In genomic region chr11:31871135-31871541, GRCm38 (mm10) we compare ENCODE assay signal across 8 mouse cellular contexts. TPM values are rescaled to one million over a fixed set of nuclear protein-coding genes. Genes with fewer than 3 reads are reported as not detected.
DNase-seq lines count a peak whose midpoint lies in the region; ATAC-seq and TF ChIP-seq lines count a peak whose summit lies in the region.

No protein-coding gene starts in this region.

- DNase-seq in CD8-positive naive resting alpha-beta T cell, adult 2 months (ENCODE audit: low read depth in 2 of 2, low spot score in 2 of 2) = peak; percentile 11 to 12
- DNase-seq in kidney, postnatal 14 days = peak; percentile 57
- DNase-seq in thymus, postnatal 25 days = peak; percentile 45

- H3K27ac ChIP-seq in bone marrow, adult 2 months (ENCODE audit: control insufficient read depth, insufficient read depth, low read depth, low read length, poor library complexity) = peak overlapping the region; percentile 76
- peak overlapping the region; percentile 54 to 92 for H3K27ac ChIP-seq in heart, embryonic 14.5 days (replicated peaks in 1 of 2; ENCODE audit: control insufficient read depth in 1 of 2, insufficient read depth in 1 of 2, low read depth in 2 of 2, low read length in 2 of 2)
- H3K27ac ChIP-seq in liver, embryonic 16.5 days (ENCODE audit: low read length) = peak overlapping the region; percentile 95
- H3K27ac ChIP-seq in olfactory bulb, adult 2 months (ENCODE audit: insufficient read depth, low read depth, low read length) = peak overlapping the region; percentile 93

- 2% methylated on average over 20 of the region's 21 CpGs for WGBS in bone marrow, adult 2 months
- 0% methylated on average over 21 of the region's 21 CpGs for WGBS in heart, embryonic 14.5 days
- under 1% methylated on average over 21 of the region's 21 CpGs for WGBS in liver, embryonic 16.5 days (ENCODE audit: insufficient replicate concordance)
- under 1% methylated on average over 21 of the region's 21 CpGs for WGBS in olfactory bulb, adult 2 months

- H3K4me2 ChIP-seq in heart, embryonic 14.5 days (ENCODE audit: low read length) = peak overlapping the region; percentile 82
- H3K4me2 ChIP-seq in liver, embryonic 16.5 days (ENCODE audit: low read depth, low read length) = peak overlapping the region; percentile 48

- H3K9ac ChIP-seq in heart, embryonic 14.5 days (ENCODE audit: low read length) = peak overlapping the region; percentile 90
- H3K9ac ChIP-seq in liver, embryonic 16.5 days (ENCODE audit: low read depth, low read length) = peak overlapping the region; percentile 99

- TF ChIP-seq POLR2A in bone marrow, adult 2 months (IDR thresholded peaks at IDR 0.05; ENCODE audit: borderline replicate concordance, control insufficient read depth, low read depth, low read length) = no peak
- no peak for TF ChIP-seq POLR2A in olfactory bulb, adult 2 months (IDR thresholded peaks at IDR 0.05; ENCODE audit: insufficient read depth, low read depth, low read length)

- no peaks in the 10 kb centered on the region for H3K9me3 ChIP-seq in heart, embryonic 14.5 days (ENCODE audit: control insufficient read depth, low read length)
- no peaks in the 10 kb centered on the region for H3K9me3 ChIP-seq in liver, embryonic 16.5 days (replicated peaks; ENCODE audit: control insufficient read depth, low read length)

- no peaks in the 10 kb centered on the region for H3K27me3 ChIP-seq in heart, embryonic 14.5 days (ENCODE audit: control insufficient read depth, insufficient read depth, low read length)
- H3K27me3 ChIP-seq in liver, embryonic 16.5 days (ENCODE audit: control insufficient read depth, insufficient read depth, low read depth, low read length) = no peaks in the 10 kb centered on the region

- no peaks in the 10 kb centered on the region; the same call in 1 of the 2 replicates for H3K4me1 ChIP-seq in bone marrow, adult 2 months (ENCODE audit: control insufficient read depth, insufficient read depth, low read length)
- peaks cover 0 to 12% of the 10 kb centered on the region in 2 experiments; a peak in 2 of 4 replicates for H3K4me1 ChIP-seq in heart, embryonic 14.5 days (ENCODE audit: control insufficient read depth in 2 of 2, insufficient read depth in 2 of 2, low read length in 2 of 2)
- H3K4me1 ChIP-seq in liver, embryonic 16.5 days (ENCODE audit: control insufficient read depth, low read depth, low read length) = peaks cover 14% of the 10 kb centered on the region
- H3K4me1 ChIP-seq in olfactory bulb, adult 2 months (ENCODE audit: control insufficient read depth, insufficient read depth, low read length) = no peaks in the 10 kb centered on the region

- no peaks in the 10 kb centered on the region; the same call in 1 of the 2 replicates for H3K36me3 ChIP-seq in heart, embryonic 14.5 days (ENCODE audit: control insufficient read depth, insufficient read depth, low read length)
- peaks cover 15% of the 10 kb centered on the region for H3K36me3 ChIP-seq in liver, embryonic 16.5 days (ENCODE audit: control insufficient read depth, insufficient read depth)

- peak; percentile 21 for ATAC-seq in erythroblast, adult 5-6 weeks (replicated peaks; ENCODE audit: low FRiP score, poor library complexity, severe bottlenecking)
- no peak for ATAC-seq in heart, embryonic 14.5 days (ENCODE audit: insufficient number of reproducible peaks, insufficient read depth, low FRiP score, low read depth)
- ATAC-seq in liver, embryonic 16.5 days (ENCODE audit: low read depth) = no peak

- H3K4me3 ChIP-seq in bone marrow, adult 2 months (replicated peaks; ENCODE audit: control insufficient read depth, low read depth, low read length) = peak overlapping the region; percentile 82
- peak overlapping the region; percentile 89 for H3K4me3 ChIP-seq in heart, embryonic 14.5 days (ENCODE audit: control insufficient read depth in 1 of 2, insufficient read depth in 1 of 2, low read depth in 1 of 2, low read length in 2 of 2)
- H3K4me3 ChIP-seq in liver, embryonic 16.5 days (ENCODE audit: low read depth, low read length) = peak overlapping the region; percentile 100
- H3K4me3 ChIP-seq in olfactory bulb, adult 2 months (ENCODE audit: insufficient read depth, low read depth, low read length) = peak overlapping the region; percentile 94

- peak; percentile 5; the same call in 1 of the 2 replicates for TF ChIP-seq CTCF in bone marrow, adult 2 months (IDR thresholded peaks at IDR 0.05; ENCODE audit: control insufficient read depth, insufficient read depth, low read length)
- no peak for TF ChIP-seq CTCF in olfactory bulb, adult 2 months (IDR thresholded peaks at IDR 0.05; ENCODE audit: insufficient read depth, low read depth, low read length)

RNA-seq across cellular contexts. Expression of gene Cpeb4, which starts 0.9 kb away (rescaled TPM):
- 27.5 and 38.1 TPM in 2 replicates for polyA plus RNA-seq in bone marrow, adult 2 months (2011; ENCODE audit: insufficient read depth, insufficient read length, low replicate concordance, missing spikeins)
- 1,203 and 1,240 TPM in 2 replicates for total RNA-seq in erythroblast, adult 5-6 weeks (2015; ENCODE audit: low replicate concordance)
- 858 and 892 TPM in 2 replicates for total RNA-seq in erythroblast, adult 5-6 weeks (2017; ENCODE audit: low replicate concordance)
- 14.8 and 15.4 TPM in 2 replicates for polyA plus RNA-seq in heart, embryonic 14.5 days (2014; fragmentation: Nextera tagmentation; extraction: Ambion mirVana)
- polyA plus RNA-seq in liver, embryonic 16.5 days (2015; fragmentation: Nextera tagmentation; extraction: Ambion mirVana) = 20.8 and 21.0 TPM in 2 replicates
- not detected in 2 replicates for polyA plus RNA-seq in olfactory bulb, adult 2 months (2012; ENCODE audit: insufficient read depth, insufficient read length, low replicate concordance, missing spikeins)
